8 mouse cellular contexts compared by ENCODE assay signal in the genomic region with DNA sequence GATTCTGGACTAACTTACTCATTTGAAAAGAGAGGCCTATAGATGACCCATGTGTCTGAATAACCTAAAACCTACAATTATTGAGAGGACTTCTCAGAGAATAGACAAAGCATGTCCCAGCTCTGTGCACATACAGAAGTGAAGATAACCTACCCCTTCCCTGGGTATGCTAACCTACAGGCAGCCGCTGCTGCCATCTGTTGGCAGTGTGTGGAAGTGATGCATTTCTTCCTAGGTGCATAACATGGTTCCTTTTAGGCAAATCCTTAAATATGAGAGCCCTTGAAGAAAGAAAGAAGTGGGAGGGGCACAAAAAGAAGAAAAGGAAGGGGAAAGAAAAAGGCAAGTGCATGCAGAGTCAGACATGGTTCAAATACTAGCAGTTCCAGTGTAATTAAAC. TPM values are rescaled to one million over a fixed set of nuclear protein-coding genes. Genes with fewer than 3 reads are reported as not detected.
A peak's percentile ranks its signal among the peaks of the same experiment; 100 is the strongest.
DNase-seq lines count a peak whose midpoint lies in the region; ATAC-seq and TF ChIP-seq lines count a peak whose summit lies in the region.

No protein-coding gene starts in this region.

- TF ChIP-seq EP300 in liver, postnatal 0 days (IDR thresholded peaks at IDR 0.05; ENCODE audit: low read depth) = no peak

- no peaks in the 10 kb centered on the region for H3K36me3 ChIP-seq in forebrain, embryonic 13.5 days (ENCODE audit: poor library complexity, severe bottlenecking)
- no peaks in the 10 kb centered on the region for H3K36me3 ChIP-seq in kidney, postnatal 0 days (ENCODE audit: insufficient read depth, low read length)
- no peaks in the 10 kb centered on the region for H3K36me3 ChIP-seq in liver, postnatal 0 days (replicated peaks; ENCODE audit: insufficient read depth, low read length)

- H3K4me3 ChIP-seq in forebrain, embryonic 13.5 days = no peak overlapping the region
- no peak overlapping the region for H3K4me3 ChIP-seq in kidney, postnatal 0 days (replicated peaks; ENCODE audit: low read depth, low read length)
- no peak overlapping the region for H3K4me3 ChIP-seq in liver, postnatal 0 days (ENCODE audit: low read depth, low read length)

- no peaks in the 10 kb centered on the region for H3K9me3 ChIP-seq in forebrain, embryonic 13.5 days (replicated peaks)
- no peaks in the 10 kb centered on the region for H3K9me3 ChIP-seq in kidney, postnatal 0 days (replicated peaks; ENCODE audit: low read length)
- H3K9me3 ChIP-seq in liver, postnatal 0 days (ENCODE audit: low read length) = no peaks in the 10 kb centered on the region

- ATAC-seq in forebrain, embryonic 13.5 days = peak; percentile 66
- no peak for ATAC-seq in kidney, postnatal 0 days (replicated peaks; ENCODE audit: low FRiP score, low read depth)
- ATAC-seq in liver, postnatal 0 days = no peak

- peak; percentile 83 for TF ChIP-seq CTCF in kidney, postnatal 0 days (IDR thresholded peaks at IDR 0.05; ENCODE audit: low read depth)
- TF ChIP-seq CTCF in liver, postnatal 0 days (IDR thresholded peaks at IDR 0.05; ENCODE audit: low read depth) = peak; percentile 86

- no peaks in the 10 kb centered on the region for H3K4me1 ChIP-seq in forebrain, embryonic 13.5 days
- no peaks in the 10 kb centered on the region for H3K4me1 ChIP-seq in kidney, postnatal 0 days (replicated peaks; ENCODE audit: insufficient read depth, low read length)
- no peaks in the 10 kb centered on the region for H3K4me1 ChIP-seq in liver, postnatal 0 days (ENCODE audit: insufficient read depth)

- H3K9ac ChIP-seq in forebrain, embryonic 13.5 days = no peak overlapping the region
- no peak overlapping the region for H3K9ac ChIP-seq in kidney, postnatal 0 days (ENCODE audit: low read depth, low read length)
- no peak overlapping the region for H3K9ac ChIP-seq in liver, postnatal 0 days (replicated peaks)

- DNase-seq in gastrocnemius, adult 18-20 months (ENCODE audit: low spot score) = peak; percentile 19
- no peak for DNase-seq in gastrocnemius, adult 8-10 months (ENCODE audit: low spot score in 2 of 2)
- peak; percentile 67 to 69 for DNase-seq in B cell, adult 2 months
- peak; percentile 49 to 66 for DNase-seq in adrenal gland, postnatal 36 days
- peak; percentile 64 for DNase-seq in kidney, postnatal 0 days (ENCODE audit: low spot score)
- DNase-seq in liver, postnatal 0 days = peak; percentile 44
- peak; percentile 32 to 50 for DNase-seq in right cerebral cortex, postnatal 36 days (ENCODE audit: low spot score in 2 of 2)

- H3K27me3 ChIP-seq in forebrain, embryonic 13.5 days = no peaks in the 10 kb centered on the region
- no peaks in the 10 kb centered on the region for H3K27me3 ChIP-seq in kidney, postnatal 0 days (ENCODE audit: insufficient read depth, low read length)
- no peaks in the 10 kb centered on the region for H3K27me3 ChIP-seq in liver, postnatal 0 days (ENCODE audit: insufficient read depth, low read length)

- H3K4me2 ChIP-seq in forebrain, embryonic 13.5 days = no peak overlapping the region
- no peak overlapping the region for H3K4me2 ChIP-seq in kidney, postnatal 0 days (ENCODE audit: low read length)
- no peak overlapping the region for H3K4me2 ChIP-seq in liver, postnatal 0 days (ENCODE audit: low read depth, low read length)

- 3% methylated on average over 1 of the region's 1 CpGs for WGBS in forebrain, embryonic 13.5 days
- 3% methylated on average over 1 of the region's 1 CpGs for WGBS in kidney, postnatal 0 days
- 4% methylated on average over 1 of the region's 1 CpGs for WGBS in liver, postnatal 0 days (ENCODE audit: insufficient replicate concordance)

- H3K27ac ChIP-seq in forebrain, embryonic 13.5 days = no peak overlapping the region
- no peak overlapping the region for H3K27ac ChIP-seq in kidney, postnatal 0 days
- H3K27ac ChIP-seq in liver, postnatal 0 days (ENCODE audit: low read depth) = no peak overlapping the region

RNA-seq across cellular contexts. Expression of a gene that starts 38.8 kb away (rescaled TPM):
- not detected for total RNA-seq in gastrocnemius, adult 18-20 months (2021)
- not detected for total RNA-seq in gastrocnemius, adult 8-10 months (2022)
- total RNA-seq in adrenal gland, postnatal 36 days (2021) = not detected
- not detected in 2 replicates for polyA plus RNA-seq in forebrain, embryonic 13.5 days (2015; fragmentation: Nextera tagmentation; extraction: Ambion mirVana)
- not detected in 2 replicates for polyA plus RNA-seq in kidney, postnatal 0 days (2015; fragmentation: Nextera tagmentation; extraction: Ambion mirVana)
- polyA plus RNA-seq in liver, postnatal 0 days (2015; fragmentation: Nextera tagmentation; extraction: Ambion mirVana) = not detected in 2 replicates

RNA-seq across cellular contexts. Expression of a gene that starts 41.1 kb away (rescaled TPM):
- total RNA-seq in gastrocnemius, adult 18-20 months (2021) = under 1 TPM; 0.50 to 0.57 TPM
- total RNA-seq in gastrocnemius, adult 8-10 months (2022) = under 1 TPM; 0.36 to 0.82 (median 0.63) TPM
- 1 to 10 TPM; 5.1 to 5.5 TPM for total RNA-seq in adrenal gland, postnatal 36 days (2021)
- polyA plus RNA-seq in forebrain, embryonic 13.5 days (2015; fragmentation: Nextera tagmentation; extraction: Ambion mirVana) = 6.1 and 7.7 TPM in 2 replicates
- polyA plus RNA-seq in kidney, postnatal 0 days (2015; fragmentation: Nextera tagmentation; extraction: Ambion mirVana) = 7.7 and 8.0 TPM in 2 replicates
- 1.4 and 1.5 TPM in 2 replicates for polyA plus RNA-seq in liver, postnatal 0 days (2015; fragmentation: Nextera tagmentation; extraction: Ambion mirVana)

RNA-seq across cellular contexts. Expression of a gene that starts 41.3 kb away (rescaled TPM):
- under 1 TPM in 1 of 2 experiments, not detected in 1; 0.23 TPM for total RNA-seq in gastrocnemius, adult 18-20 months (2021)
- total RNA-seq in gastrocnemius, adult 8-10 months (2022) = under 1 TPM in 1 of 4 experiments, not detected in 3; 0.63 TPM
- total RNA-seq in adrenal gland, postnatal 36 days (2021) = 1 to 10 TPM; 3.3 to 7.0 TPM
- polyA plus RNA-seq in forebrain, embryonic 13.5 days (2015; fragmentation: Nextera tagmentation; extraction: Ambion mirVana) = 2.9 and 3.4 TPM in 2 replicates
- 3.7 and 4.1 TPM in 2 replicates for polyA plus RNA-seq in kidney, postnatal 0 days (2015; fragmentation: Nextera tagmentation; extraction: Ambion mirVana)
- 1.3 TPM in 2 replicates for polyA plus RNA-seq in liver, postnatal 0 days (2015; fragmentation: Nextera tagmentation; extraction: Ambion mirVana)

Comparison
In these comparisons a context has a peak if more than half of its experiments do, and no peak if none do; other contexts are left out.
1. DNase-seq: peak in gastrocnemius, adult 18-20 months (single experiment), B cell, adult 2 months (2 of 2), adrenal gland, postnatal 36 days (2 of 2), kidney, postnatal 0 days (single experiment), liver, postnatal 0 days (single experiment) and right cerebral cortex, postnatal 36 days (2 of 2); none in gastrocnemius, adult 8-10 months (0 of 2).